Mouse (Mus musculus) bone marrow, adult 2 months (tissue): ENCODE measurements at regions not wholly inside any gene's neighbourhood (a gene's known extent, or its start where the extent isn't known, plus 50 kb on each side); places are given as distances from the start of the nearest gene placed in this dataset.

Source experiments
- CTCF ChIP-seq: fragments of 200-500 bp; IDR thresholded peaks from 2 replicates; pipeline ENCODE4 v1.5.1; 2011; ENCODE audit warnings: low read length, control low read depth; ENCODE audit not compliant: control insufficient read depth, insufficient read depth
- POLR2A ChIP-seq: fragments of 200-500 bp; IDR thresholded peaks from 2 replicates; pipeline ENCODE4 v1.6.1; 2011; ENCODE audit warnings: low read depth, mild to moderate bottlenecking, control low read depth, low read length, borderline replicate concordance; ENCODE audit not compliant: control insufficient read depth

DNA sequence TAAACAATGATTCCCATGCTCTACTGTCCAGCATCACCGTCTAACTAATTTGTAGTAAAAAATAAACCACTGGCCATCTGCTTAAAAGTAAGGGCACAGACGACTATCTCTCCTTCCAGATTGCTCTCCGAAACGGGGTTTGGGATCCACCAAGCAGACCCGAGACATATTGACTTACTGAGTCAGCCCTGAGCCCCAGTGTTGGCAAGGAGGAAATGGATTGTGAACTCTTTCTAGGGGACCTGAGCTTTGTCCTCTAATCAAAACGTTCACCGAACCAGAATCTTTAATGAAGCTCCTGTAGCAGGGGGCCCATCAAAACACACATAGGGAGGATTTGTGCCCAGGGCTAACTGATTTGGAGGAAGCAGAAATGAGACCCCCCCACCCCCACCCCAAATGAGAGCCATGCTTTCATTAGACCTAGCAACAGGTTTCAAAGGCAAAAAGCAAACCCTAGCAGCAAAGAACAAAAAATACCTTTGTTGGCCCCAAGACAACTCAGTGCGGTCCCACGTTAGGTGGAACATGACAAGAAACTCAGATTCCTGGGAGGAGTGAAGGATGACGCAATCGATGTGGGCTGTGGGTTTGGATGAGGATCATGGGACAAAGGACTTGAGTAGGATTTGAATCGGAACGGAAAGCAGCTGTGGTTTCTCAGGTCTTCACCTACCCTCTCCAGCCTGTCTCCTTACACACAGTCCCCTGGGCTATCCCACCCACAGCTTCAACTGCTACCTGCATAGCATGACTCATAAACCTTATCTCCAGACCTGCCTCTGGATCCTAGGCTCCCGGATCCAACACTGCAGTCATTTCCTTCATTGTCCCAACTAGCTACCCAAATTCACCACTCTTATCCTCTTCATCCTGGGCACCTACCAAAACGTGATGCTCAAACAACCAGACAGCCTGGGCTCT, 62.2 kb upstream of the Rreb1 start:
- TF ChIP-seq CTCF (no peak), POLR2A (no peak)
